Mouse (Mus musculus): ENCODE measurements around the gene A3galt2.

GRCm38 (mm10) chr4:128734217-128734616, 20.9 kb upstream of the A3galt2 start:
- no peak for TF ChIP-seq CTCF (IDR thresholded peaks at IDR 0.05; ENCODE audit: low read depth, low read length)
- no peak for TF ChIP-seq POLR2A (IDR thresholded peaks at IDR 0.05; ENCODE audit: borderline replicate concordance, low read depth, low read length)
